Mouse (Mus musculus) urinary bladder, adult 18-20 months (tissue): ENCODE data around the gene Egfem1.

Experiments used
- DNase-seq, 2 experiments: peaks; one replicate each; pipeline ENCODE4 v3.0.0; 2022; ENCODE audit warnings: low spot score in 2 of 2, mixed read lengths in 2 of 2

Egfem1 gene

GRCm38 (mm10) chr3:29578055-29578860 is 496.4 kb downstream of the Egfem1 start:
- no peak for DNase-seq

DNA sequence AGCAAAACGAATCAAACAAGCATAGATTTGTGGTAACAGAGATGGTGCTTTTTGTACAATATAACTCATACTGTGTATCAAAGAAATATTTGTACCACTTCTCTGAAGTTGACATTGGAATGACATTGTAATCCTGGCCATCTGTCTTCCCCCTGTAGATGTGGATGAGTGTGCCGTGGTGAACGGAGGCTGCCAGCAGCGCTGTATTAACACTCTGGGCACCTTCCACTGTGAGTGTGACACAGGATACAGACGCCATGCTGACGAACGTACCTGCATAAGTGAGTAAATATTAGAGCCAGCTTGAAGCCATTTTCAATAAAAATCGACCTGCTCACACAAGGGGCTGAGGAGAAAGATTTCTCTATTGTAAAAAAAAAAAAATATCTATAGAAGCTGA is 500.9 kb downstream of the Egfem1 start:
- DNase-seq, result no peak

- DNase-seq, result no peak
Measured at GRCm38 (mm10) chr3:29602140-29602539, 520.3 kb downstream of the Egfem1 start.

- DNase-seq, result no peak
Measured at GRCm38 (mm10) chr3:29608713-29609112, 526.9 kb downstream of the Egfem1 start.

GRCm38 (mm10) chr3:29609174-29609573 is 527.4 kb downstream of the Egfem1 start:
- DNase-seq, result no peak

DNA sequence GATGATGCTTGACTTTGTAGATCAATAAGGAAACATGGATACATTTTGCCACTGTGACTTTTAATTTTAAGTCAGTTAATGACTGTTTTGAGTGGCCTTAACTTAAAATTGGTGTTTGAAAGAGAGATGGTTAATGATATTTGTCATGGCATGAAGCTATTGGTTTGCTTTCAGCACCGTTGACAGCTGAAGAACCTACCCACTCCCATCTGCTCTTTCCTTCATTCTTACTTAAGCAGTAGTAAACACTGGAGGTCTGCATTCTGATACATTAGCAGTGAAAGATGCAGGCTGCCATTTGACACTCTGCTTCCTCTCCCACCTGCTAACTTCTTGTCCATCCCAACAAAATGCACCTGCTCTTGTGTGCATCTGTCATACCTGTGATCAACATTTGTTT is 537.8 kb downstream of the Egfem1 start:
- no peak for DNase-seq

- no peak for DNase-seq
Measured at GRCm38 (mm10) chr3:29639819-29640218, 558.0 kb downstream of the Egfem1 start.

GRCm38 (mm10) chr3:29666796-29667195 is 585.0 kb downstream of the Egfem1 start:
- no peak for DNase-seq

- DNase-seq, result no peak
Measured at GRCm38 (mm10) chr3:29689367-29690285, 607.8 kb downstream of the Egfem1 start.

GRCm38 (mm10) chr3:29701126-29701525 is 619.3 kb downstream of the Egfem1 start:
- no peak for DNase-seq

DNA sequence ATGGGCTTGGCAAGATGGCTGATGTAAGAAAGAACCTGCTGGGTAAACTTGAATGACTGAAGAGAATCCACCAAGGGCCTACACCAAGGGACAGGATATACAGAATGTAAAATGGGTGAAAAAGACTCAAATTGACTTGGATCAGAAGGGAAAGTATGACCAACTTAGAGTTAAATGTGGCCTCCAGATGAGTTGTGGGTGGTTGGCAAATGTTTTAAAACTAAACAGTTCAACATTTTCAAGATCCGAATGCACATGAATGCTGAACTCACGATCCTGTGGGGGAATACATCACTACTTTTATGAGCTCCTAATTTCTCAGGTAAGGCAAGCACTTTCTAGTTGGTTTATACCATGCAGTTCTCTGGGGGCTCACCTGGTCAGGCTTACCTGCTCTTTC is 625.0 kb downstream of the Egfem1 start:
- no peak for DNase-seq

- DNase-seq, result no peak
Measured at GRCm38 (mm10) chr3:29707467-29707866, 625.6 kb downstream of the Egfem1 start.

- no peak for DNase-seq
Measured at GRCm38 (mm10) chr3:29726376-29726967, 644.6 kb downstream of the Egfem1 start.

DNA sequence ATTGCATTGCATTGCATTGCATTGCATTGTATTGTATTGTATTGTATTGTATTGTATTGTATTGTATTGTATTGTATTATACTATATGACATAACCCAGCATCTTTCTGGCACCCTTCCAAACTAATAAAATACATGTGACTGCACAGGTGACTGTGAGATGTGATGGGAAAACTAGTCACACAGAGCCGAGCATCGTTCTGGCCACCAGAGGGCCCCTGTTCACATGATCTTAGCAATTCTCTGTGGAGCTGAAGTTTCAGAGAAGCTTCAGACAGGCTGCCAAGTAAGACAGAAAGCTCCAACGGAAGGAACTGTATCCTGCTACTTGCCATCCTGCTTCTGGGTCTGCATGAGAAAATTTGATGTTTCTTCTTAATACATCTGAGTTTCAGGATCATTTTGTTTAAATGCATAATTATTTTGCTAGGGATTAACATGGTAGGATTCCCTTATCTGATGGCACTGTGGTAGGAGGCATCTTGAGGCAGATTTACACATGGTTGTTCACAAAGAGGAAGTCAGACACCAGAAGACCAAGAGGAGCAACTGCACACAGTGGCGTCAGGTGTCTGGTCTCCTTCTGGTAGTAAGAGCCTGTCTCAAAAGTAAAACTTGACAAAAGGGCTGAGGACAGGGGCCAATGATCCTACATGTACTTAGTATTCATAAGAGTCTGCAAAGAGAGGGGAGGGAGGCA is 648.4 kb downstream of the Egfem1 start:
- DNase-seq, result peak in 1 of 2 experiments; percentile 19

DNA sequence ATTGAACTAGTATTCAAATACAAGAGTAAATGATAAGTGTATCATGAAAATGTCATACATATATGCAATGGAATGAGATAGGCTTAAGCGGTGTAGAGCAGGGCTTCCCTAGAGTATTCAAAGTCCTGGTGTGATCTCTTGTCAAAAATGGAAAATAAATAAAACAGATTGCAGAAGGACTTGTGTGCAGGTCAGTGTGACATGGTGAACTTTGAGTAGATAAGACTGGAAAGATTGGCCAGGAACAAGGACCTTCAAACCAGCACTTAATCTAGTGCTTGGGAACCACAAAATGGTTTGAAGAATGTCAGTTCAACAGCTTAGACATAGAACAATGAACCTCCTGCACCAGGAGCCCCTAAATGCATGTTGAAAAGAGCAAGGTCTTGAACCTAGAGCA is 649.7 kb downstream of the Egfem1 start:
- no peak for DNase-seq

GRCm38 (mm10) chr3:29732626-29733025 is 650.8 kb downstream of the Egfem1 start:
- DNase-seq, result no peak

- no peak for DNase-seq
Measured at GRCm38 (mm10) chr3:29734251-29734650, 652.4 kb downstream of the Egfem1 start.

GRCm38 (mm10) chr3:29739292-29739691 is 657.5 kb downstream of the Egfem1 start:
- DNase-seq, result no peak
